Mouse (Mus musculus): ENCODE measurements around the gene Tyw3. TPM values are rescaled to one million over a fixed set of nuclear protein-coding genes. Genes with fewer than 3 reads are reported as not detected.

Tyw3 gene
- total RNA-seq, 1 experiment, result 20.7 TPM

GRCm38 (mm10) chr3:154533246-154533645 lies 63.7 kb downstream of the Tyw3 start:
- no peak for DNase-seq (ENCODE audit: low read depth, low spot score)
- no peak for TF ChIP-seq ZNF384 (IDR thresholded peaks at IDR 0.05; ENCODE audit: low read depth, low read length)
- TF ChIP-seq ZC3H11A (IDR thresholded peaks at IDR 0.05; ENCODE audit: borderline replicate concordance, low read depth, low read length), result no peak
- TF ChIP-seq CHD2 (IDR thresholded peaks at IDR 0.05; ENCODE audit: low read depth, low read length), result no peak
- no peak for TF ChIP-seq HCFC1 (IDR thresholded peaks at IDR 0.05; ENCODE audit: borderline replicate concordance, insufficient read depth, low read length)
- no peak for TF ChIP-seq MAFK (IDR thresholded peaks at IDR 0.05; ENCODE audit: insufficient read depth, low read depth, low read length)
- Histone ChIP-seq H3K36me3 (ENCODE audit: control insufficient read depth, insufficient read depth, low read length, poor library complexity, severe bottlenecking) (no peaks in the 10 kb centered on the region), H3K4me1 (ENCODE audit: control insufficient read depth in 2 of 2, insufficient read depth in 2 of 2, low read length in 2 of 2, poor library complexity in 1 of 2) (no peaks in the 10 kb centered on the region), H3K9me3 (ENCODE audit: control insufficient read depth, insufficient read depth, low read depth, low read length) (no peaks in the 10 kb centered on the region), H3K27ac (ENCODE audit: insufficient read depth, low read depth, low read length, poor library complexity, severe bottlenecking) (no peak overlapping the region), H3K4me3 (ENCODE audit: insufficient read depth in 1 of 2, low read depth in 1 of 2, low read length in 2 of 2, poor library complexity in 1 of 2, severe bottlenecking in 1 of 2) (no peak overlapping the region), H3K9ac (ENCODE audit: insufficient read depth, low read depth, low read length, poor library complexity, severe bottlenecking) (no peak overlapping the region)
- in situ Hi-C loops (cut with MboI; ENCODE audit: low sequenced_read_pairs in 2 of 2, unreplicated experiment in 2 of 2), result no loop called here

GRCm38 (mm10) chr3:154528973-154529372 lies 67.9 kb downstream of the Tyw3 start:
- Histone ChIP-seq H3K36me3 (ENCODE audit: control insufficient read depth, insufficient read depth, low read length, poor library complexity, severe bottlenecking) (no peaks in the 10 kb centered on the region), H3K27ac (ENCODE audit: insufficient read depth, low read depth, low read length, poor library complexity, severe bottlenecking) (no peak overlapping the region), H3K4me3 (ENCODE audit: insufficient read depth in 1 of 2, low read depth in 1 of 2, low read length in 2 of 2, poor library complexity in 1 of 2, severe bottlenecking in 1 of 2) (no peak overlapping the region), H3K4me1 (ENCODE audit: control insufficient read depth in 2 of 2, insufficient read depth in 2 of 2, low read length in 2 of 2, poor library complexity in 1 of 2) (no peaks in the 10 kb centered on the region), H3K9me3 (ENCODE audit: control insufficient read depth, insufficient read depth, low read depth, low read length) (no peaks in the 10 kb centered on the region), H3K9ac (ENCODE audit: insufficient read depth, low read depth, low read length, poor library complexity, severe bottlenecking) (no peak overlapping the region)
- no peak for TF ChIP-seq MAFK (IDR thresholded peaks at IDR 0.05; ENCODE audit: insufficient read depth, low read depth, low read length)
- no peak for TF ChIP-seq ZNF384 (IDR thresholded peaks at IDR 0.05; ENCODE audit: low read depth, low read length)
- TF ChIP-seq ZC3H11A (IDR thresholded peaks at IDR 0.05; ENCODE audit: borderline replicate concordance, low read depth, low read length), result no peak
- no peak for TF ChIP-seq HCFC1 (IDR thresholded peaks at IDR 0.05; ENCODE audit: borderline replicate concordance, insufficient read depth, low read length)
- TF ChIP-seq CHD2 (IDR thresholded peaks at IDR 0.05; ENCODE audit: low read depth, low read length), result no peak
- in situ Hi-C loops (cut with MboI; ENCODE audit: low sequenced_read_pairs in 2 of 2, unreplicated experiment in 2 of 2), result no loop called here
- no peak for DNase-seq (ENCODE audit: low read depth, low spot score)

- Histone ChIP-seq H3K27ac (ENCODE audit: insufficient read depth, low read depth, low read length, poor library complexity, severe bottlenecking) (no peak overlapping the region), H3K4me3 (ENCODE audit: insufficient read depth in 1 of 2, low read depth in 1 of 2, low read length in 2 of 2, poor library complexity in 1 of 2, severe bottlenecking in 1 of 2) (no peak overlapping the region), H3K9ac (ENCODE audit: insufficient read depth, low read depth, low read length, poor library complexity, severe bottlenecking) (no peak overlapping the region), H3K36me3 (ENCODE audit: control insufficient read depth, insufficient read depth, low read length, poor library complexity, severe bottlenecking) (no peaks in the 10 kb centered on the region), H3K4me1 (ENCODE audit: control insufficient read depth in 2 of 2, insufficient read depth in 2 of 2, low read length in 2 of 2, poor library complexity in 1 of 2) (no peaks in the 10 kb centered on the region), H3K9me3 (ENCODE audit: control insufficient read depth, insufficient read depth, low read depth, low read length) (no peaks in the 10 kb centered on the region)
- in situ Hi-C loops (cut with MboI; ENCODE audit: low sequenced_read_pairs in 2 of 2, unreplicated experiment in 2 of 2), result no loop called here
- DNase-seq (ENCODE audit: low read depth, low spot score), result no peak
- peak; percentile 43; the same call in 1 of the 2 replicates for TF ChIP-seq ZC3H11A (IDR thresholded peaks at IDR 0.05; ENCODE audit: borderline replicate concordance, low read depth, low read length)
- TF ChIP-seq MAFK (IDR thresholded peaks at IDR 0.05; ENCODE audit: insufficient read depth, low read depth, low read length), result no peak
Observed at GRCm38 (mm10) chr3:154526610-154527009, 70.3 kb downstream of the Tyw3 start.

Other genes with a start within 250 kb of the Tyw3 start
- gene Cryz, start 393 bp downstream of the Tyw3 start, total RNA-seq (2012; rRNA removed), result 11.3 and 14.5 TPM in 2 replicates
- 0.05 and 0.09 TPM in 2 replicates for gene Erich3, start 66.8 kb upstream of the Tyw3 start, total RNA-seq (2012; rRNA removed)

Measured in ES-E14 (cell line).